Mouse (Mus musculus) cerebellum, postnatal 25 days (tissue): ENCODE results near the gene Ikzf2.

ENCODE experiments used
- DNase-seq, 2 experiments: peaks; one replicate each; pipeline ENCODE4 v3.0.0; 2021; ENCODE audit warnings: mixed read lengths in 2 of 2

Gene Ikzf2

DNA sequence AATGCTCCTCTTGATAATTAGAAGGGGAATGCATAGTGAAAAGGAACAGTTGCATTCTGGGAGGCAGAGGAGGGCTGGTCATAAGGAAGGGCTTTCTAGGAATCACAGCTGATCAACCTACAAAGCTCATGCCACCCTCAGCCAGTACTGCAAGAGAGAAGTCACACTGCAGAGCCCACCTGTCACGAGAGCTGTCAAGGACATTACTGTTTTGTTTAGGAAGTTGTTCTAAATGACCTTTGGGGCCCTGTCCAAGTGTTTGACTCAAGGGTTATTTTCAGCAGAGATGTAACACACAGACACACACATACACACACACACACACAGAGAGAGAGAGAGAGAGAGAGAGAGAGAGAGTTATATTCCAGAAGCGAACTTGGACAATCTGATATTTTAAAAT is 27.3 kb downstream of the Ikzf2 start:
- DNase-seq = no peak

DNA sequence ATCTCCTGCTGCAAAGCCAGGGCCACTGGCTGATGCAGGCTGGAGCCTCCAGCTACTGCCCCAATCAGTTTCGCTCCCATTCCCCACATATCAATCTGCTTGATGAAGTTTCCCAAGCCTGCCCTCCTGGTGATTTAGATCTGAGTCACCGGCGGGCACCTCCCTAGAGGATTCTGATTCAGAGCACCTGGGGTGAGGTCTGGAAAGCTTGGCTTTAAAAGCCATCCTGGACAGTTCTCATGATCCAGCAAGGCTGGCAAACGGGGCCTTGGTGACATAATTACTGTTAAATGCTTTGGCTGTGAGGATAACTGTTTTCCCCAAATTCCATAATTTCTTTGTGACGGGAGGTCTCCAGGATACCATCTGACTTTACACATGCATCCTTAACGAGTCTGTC is 29.0 kb downstream of the Ikzf2 start:
- DNase-seq = no peak

DNA sequence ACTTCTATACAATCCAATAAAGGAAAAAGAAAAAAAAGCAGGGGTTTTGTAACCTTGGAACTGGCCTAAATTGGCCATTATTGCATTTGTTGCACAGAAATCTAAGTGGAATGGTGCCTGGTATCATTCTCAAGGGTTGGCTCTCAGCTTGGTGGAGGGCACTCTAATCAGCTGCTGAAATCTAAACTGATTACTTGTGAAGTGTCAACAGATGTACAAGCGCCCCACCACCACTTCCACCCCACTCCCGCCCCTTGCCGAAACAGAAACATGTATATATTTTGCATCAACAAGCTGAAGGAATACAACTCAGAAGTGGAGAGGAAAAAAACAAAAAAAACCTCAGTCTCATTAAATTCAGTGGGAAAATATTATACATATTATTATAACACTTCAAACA is 29.6 kb downstream of the Ikzf2 start:
- DNase-seq = no peak

DNA sequence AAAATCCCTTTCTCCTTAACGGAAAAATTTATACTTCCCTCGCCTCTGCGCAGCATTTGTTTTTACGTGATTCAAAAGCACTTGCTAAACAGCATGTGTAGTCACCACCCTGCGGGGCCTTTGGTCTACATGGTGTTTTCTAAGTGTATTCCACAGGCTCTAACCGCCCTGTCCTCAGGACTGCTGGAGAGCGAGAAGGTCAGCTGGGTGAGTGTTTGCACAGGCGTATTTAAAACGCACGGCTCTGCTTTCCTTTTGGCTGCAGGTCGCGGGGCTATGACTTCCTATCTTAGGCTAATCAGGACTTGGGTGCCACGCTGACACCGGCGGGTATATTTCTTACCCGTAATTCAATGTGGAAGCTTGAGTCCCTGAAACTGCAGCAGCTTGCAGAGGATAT is 30.1 kb downstream of the Ikzf2 start:
- no peak for DNase-seq

DNA sequence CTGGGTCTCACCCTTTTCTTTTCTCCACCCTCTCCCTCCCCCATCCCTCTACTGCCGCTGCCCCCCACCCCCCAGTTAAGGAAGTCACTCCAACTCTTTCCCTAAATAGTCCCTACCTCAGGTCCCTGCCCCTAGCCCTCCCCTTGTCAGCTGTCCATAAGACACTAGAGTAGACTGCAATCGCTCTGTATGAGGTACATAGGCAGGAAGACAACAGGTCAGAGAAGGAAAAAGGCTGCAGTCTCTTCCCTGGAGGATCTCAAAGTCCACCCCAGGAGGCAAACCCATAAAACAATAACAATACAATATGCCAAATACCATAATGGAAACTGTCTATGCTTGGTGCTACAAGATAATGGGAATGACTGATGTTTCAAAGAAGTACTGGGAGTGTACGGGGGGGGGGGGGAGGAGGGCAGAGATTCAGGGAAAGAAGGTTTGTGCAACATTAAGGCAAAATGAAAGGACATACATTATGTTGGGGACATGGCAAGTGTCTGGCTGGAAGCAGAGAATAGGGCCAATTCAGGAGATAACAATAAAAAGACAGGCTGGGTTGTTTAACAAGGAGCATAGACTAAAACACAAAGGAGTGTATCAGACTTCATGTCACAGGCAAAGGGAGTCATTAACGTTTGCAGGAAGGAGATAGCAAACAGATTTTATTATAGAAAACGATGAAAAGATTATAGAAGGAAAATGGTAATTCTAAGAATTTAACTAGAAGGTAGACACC is 30.8 kb downstream of the Ikzf2 start:
- no peak for DNase-seq

DNA sequence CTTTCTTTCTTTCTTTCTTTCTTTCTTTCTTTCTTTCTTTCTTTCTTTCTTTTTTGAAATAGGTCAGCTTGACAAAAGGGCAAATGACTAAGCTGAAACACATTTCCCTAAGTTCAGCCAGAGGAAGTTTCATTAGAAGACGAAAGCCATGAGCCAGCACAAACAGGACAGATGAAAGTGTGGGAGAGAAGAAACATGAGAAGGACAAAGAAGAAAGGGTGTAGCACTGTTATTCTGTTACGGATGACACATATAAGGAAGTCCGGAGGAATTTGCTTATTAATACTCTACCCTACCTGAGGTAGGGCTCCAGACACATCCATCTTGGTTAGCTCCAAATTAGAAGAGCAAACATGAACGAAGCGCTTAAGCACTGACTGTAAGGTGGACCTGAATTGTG is 31.7 kb downstream of the Ikzf2 start:
- no peak for DNase-seq

DNA sequence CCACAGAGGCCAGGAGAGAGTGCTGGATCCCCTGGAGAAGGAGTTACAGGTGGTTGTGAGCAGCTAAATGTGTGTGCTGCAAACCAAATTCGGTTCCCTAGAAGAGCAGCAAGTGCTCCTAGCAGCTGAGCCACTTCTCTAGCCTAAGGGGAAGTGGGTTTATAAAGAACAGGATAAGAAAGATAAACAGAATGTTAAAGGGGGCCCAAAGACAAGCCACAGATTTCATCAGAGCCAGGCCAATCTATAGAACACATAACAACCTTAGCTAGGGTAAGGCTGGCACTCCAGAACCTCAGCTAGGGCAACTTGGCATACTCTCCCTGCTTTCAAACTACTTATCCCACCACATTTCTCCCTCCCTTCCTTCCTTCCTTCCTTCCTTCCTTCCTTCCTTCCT is 32.1 kb downstream of the Ikzf2 start:
- DNase-seq = no peak

DNA sequence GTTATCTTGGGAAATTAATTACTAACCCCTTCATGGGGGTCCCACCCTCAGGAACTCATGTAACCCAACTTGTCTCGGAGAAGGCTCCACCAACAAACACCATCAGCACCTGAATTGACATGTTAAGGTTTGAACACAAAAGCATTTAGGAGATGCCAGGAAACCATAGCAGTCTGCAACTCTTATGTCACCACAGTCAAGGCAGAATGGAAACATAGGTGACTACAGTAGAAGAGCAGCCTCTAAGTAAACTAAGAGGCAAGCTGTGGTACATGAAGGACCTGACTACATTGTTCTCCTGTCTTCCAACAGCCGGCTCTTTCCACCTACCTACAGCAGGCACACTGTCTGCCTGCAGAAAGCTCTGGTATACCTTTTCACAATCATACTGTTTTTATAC is 33.6 kb downstream of the Ikzf2 start:
- DNase-seq = no peak

DNA sequence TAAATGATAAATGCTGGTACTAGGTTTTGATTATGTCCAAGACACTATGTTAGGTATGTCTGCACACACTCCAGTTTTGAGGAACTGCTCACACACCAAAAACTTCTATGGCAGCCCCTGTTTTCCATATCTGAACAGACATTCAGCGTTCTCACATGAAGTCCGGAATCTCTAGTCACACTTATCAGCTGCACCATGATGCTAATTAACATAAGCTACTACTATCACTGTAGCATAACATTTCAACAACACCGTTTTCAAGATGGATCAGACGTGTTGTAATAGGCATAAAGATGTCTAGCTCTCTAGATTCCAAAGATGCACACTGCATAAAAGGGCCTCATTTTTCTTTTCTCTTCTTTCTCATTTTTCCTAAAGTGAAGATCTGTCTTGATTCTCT is 43.9 kb downstream of the Ikzf2 start:
- no peak for DNase-seq

DNA sequence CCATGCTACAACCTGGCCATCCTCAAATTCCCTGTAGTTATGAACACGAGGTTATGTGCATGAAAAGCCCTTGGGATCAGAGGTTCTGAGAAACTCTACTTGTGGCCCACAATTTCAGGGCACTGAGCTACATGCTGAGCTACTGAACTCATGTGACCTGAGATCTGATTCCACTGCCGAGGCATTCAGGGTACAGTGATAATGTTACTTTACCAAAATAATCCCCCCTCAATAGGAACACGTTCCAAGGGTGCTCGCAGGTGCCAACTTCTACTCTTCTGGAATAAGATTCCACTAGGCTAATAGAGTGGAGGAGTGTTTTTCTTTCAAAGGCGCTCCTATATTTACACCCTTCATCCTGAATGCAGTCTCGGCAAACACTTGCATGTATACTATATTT is 45.1 kb downstream of the Ikzf2 start:
- no peak for DNase-seq

DNA sequence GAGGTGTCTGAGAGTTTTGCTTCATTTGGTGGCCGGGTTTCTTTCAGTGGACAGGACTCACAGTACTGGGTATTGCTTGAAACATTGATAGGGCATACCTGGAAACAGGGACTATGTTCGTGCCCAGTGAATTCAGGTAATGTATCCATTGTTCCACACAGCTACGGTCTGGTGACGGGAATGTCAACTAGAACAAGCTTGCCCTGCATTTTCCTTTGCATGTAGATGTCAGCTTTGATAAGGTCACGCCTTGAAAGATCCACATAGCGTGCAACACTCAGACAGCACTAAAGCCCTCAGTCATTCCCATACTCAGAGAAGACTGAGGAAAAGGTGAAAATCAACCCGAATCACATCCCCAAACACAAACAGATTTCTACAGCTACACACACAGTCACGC is 48.7 kb downstream of the Ikzf2 start:
- DNase-seq = no peak

DNA sequence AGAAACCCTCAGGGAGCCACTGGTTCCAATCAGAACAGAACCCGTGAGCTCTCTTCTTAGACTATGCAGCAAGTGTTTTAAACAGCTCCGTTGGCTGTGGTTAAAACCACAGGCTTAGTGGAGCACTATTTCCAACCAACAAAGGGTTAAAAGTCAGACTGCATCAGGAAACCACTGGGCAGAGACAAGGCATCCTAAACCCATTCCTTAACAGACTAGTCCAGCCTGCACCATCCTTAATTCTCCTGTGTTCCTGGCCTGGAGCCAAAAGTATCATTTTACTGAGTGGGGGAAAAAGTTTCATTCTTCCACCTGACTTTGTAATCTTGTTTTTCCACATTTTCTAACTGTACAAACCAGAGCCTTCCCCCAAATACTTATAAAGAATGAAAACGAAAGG is 49.1 kb downstream of the Ikzf2 start:
- DNase-seq = no peak

DNA sequence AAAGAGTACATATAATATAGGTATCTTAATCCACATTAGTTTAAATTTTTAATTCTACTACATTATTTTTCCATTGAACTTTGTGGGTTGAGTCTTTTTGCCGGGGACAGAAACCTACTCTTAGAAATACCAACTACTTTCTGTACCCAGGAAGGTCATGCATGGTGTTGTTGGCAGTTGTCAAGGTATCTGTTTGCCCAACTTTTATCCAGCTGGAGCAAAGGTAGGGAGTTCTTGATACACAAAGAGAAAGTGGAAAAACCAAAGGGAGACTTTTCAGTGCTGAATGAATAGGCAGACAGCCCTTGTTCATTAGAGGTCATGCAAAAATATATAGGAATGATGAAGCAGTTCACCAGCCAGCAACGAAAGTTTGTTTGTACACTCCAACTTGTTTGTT is 52.8 kb downstream of the Ikzf2 start:
- no peak for DNase-seq

DNA sequence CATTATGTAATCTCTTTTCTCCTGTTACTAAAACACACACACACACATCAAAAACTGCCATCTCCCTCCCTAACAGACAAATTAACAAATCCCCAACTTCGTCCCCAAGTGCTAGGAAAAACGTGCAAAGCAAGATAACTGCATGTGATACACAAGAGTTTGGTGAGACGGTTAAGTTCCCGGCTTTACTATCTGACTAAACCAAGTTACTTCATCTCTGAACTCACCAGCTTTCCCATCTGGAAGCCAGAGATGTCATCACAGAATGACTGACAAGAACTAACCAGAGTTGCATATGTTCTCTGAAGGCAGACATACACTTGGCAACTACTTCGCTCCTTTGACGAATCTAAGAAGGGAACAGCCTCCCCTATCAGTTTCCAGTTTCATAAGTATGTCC is 56.5 kb downstream of the Ikzf2 start:
- DNase-seq = no peak

DNA sequence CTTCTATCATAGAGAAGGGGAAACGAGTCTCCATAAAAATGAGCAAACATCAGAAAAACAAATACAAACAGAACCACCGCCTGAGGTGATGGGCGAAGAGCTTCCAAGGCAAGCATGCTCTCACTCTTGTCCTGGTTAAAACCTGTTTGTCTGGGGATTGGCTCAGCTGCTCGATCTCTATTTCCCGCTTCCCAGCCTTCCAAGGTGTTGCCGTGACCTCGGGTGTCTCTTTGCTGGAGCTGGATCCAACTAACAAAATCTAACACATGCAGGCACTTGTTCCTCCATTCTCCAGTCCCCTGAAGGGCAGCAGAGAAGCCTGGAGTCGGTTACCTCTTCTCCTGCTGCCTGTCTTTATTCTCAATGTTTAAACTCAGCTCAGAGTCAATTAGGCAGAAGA is 57.5 kb downstream of the Ikzf2 start:
- no peak for DNase-seq

DNA sequence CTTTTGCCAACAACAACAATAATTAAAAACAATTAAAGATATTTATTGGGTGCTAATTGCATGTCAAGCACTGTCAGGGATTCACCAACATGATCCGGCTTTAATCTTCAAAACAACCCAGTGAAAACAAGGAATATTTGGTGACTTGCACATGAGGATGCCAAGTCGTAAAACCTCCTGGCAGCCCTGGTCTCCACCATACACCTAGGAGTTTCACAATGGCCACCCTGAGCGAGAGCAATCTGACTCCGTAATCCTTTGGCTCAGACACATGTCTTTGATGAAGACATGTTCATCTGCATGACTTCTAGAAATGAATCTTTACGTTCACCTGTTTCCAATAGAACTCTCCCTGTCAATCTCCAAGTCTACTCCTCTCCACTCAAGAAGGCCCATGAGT is 75.0 kb downstream of the Ikzf2 start:
- no peak for DNase-seq

DNA sequence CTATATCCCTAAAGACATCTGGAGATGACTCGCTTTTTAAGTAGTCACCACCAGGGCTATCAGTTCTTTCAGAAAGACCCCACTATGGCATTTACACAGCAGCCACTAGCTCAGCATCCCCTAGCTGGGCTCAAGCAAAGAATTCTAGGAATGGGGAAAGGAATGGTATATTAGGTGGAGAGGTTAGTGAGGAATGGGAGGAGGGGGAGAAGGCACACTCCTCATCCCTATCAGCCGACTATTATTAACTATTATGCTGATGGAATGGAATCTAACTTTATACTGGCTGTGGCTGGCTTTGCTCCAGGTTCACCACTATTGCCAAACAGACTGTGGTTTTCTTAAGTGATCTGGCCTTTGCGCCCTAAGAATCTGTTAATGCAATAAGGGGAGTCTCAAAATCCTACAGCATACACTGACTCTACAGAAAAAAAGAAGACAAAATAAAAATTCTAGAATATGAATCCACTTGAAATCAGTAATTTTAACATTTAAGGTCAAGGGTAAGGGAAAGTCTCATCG is 75.8 kb downstream of the Ikzf2 start:
- DNase-seq = no peak

DNA sequence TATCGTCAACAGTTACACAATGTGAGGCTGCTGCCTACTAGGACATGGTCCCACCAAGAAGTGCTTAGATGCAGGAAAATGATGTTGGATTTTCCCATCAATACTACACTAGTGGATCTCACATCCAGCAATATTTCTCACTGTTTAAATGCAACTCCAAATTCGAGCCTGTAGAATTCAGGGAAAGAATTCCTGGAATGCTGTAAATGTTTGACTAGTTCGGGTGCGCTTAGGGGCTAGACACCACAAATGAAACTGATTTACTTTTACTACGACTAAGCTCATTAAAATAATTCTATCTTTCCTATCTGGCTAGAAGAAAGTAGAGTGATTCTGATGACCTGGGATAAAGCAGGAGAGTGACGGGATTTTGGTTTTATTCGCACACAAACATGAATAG is 76.3 kb downstream of the Ikzf2 start:
- no peak for DNase-seq

DNA sequence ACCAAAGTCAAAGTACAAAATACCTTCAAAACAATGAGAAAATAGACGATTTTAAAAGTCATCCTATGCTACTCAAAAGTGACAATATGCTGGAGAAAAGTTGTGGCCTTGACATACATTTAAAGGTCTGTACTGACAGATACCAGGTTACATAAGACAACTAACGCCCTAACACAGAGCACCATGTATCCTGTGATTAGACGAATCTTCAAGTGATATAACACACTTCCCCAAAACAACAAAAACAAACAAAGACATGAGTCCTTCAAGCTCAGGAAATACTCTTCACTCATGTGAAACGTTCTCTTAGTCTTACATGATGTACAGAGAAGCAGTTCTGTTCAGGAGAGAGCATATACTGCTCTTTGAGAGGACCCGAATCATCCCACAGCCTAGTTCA is 78.2 kb downstream of the Ikzf2 start:
- no peak for DNase-seq

DNA sequence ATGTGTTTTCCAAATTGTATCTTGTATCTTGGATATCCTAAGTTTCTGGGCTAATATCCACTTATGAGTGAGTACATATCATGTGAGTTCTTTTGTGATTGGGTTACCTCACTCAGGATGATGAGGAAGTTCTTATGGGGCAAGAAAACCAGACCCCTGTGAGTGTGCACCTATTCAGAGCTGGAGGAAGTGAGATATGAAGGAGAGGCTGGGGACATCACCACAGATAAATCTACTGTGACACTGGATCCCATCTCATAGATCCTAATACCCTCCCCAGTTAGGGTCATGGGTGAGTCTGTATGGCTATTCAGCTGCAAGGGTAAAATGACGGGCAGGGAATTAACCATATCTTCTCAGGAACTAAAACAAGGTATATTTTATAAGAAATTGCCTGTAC is 80.2 kb downstream of the Ikzf2 start:
- no peak for DNase-seq

DNA sequence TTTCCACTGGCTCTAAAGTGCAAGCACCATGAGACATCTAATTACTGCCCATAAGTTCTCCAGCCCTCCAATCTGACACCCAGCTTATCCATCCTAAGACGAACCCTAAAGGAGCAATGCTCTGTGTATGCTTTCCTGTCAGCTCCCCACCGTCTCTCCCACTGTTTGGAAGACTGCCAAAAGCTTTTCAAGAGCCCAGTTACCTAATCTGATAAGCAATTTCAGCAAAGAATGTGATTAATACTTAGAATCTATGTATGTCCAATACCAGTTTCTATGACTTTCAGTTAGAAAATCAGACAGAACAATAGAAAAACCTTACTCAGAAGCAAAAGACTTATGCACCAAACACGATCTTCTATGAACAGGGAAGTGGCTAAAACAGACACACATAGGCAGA is 82.8 kb downstream of the Ikzf2 start:
- DNase-seq = no peak

DNA sequence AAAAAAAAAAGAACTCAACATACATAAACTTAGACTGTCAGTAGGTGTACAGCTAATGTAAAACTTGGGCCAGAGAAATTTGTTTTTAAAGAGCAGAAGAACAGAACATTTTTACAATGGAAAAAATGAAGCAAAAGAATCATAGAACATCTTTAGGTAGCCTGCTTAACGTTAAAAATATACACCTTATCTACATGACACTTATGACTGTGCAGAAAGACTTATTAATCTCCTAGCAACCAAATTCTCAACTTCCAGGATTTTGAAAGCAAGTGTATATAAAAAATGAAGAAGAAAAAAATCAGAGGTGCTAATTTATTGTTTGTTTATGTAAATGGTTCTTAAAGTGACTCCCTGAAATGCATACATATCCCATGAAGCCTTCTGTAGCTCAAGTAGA is 86.1 kb downstream of the Ikzf2 start:
- DNase-seq = no peak

DNA sequence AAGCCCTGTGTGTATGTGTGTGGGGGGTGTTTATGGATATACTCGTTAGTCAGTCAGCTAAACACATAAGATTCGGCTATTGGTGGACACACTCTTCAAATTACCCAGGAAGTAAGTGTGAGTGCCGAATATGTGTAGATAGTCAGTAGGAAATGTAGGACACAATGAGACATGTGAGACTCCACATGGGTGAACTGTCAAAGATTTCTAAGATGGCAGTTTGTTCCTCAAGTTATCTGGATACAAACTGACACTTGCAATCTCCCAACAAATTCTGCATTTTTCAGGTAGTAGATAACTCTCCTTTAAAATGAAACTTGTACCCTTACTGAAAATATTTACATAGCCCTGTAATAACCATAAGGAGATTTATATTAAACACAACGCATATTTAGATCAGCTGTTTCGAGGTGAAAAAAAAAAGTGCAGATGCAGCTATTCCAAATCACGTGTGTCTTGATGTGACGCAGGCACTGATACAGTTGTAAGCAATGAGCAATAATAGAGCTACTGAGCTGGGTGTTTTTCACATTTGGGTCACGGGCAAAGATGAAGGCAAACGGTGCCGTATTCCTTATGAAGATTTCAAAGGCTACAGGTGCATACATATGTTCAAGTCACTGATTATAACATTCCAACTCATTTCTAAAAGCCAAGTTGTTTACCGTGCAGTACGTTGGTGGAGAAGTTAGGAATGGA is 87.8 kb downstream of the Ikzf2 start:
- DNase-seq = no peak

DNA sequence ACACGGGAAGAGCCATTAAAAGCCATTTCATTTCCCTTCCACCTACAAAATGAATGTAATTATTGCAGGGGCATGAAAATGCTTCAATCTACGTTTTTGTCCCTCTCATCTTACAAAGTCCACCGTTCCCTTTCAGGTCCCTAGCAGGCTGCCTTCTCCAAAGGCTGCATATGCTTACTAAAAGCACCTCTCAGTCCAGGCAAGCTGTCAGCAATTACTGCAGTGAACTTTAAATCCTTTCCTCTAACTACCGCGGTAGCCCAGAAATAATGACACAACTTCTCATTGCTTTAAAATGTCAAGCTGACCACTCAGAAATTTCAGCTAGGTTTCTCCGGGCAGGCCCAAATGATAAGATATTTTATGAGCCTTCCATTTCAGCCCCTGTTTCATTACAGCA is 95.2 kb downstream of the Ikzf2 start:
- peak in 1 of 2 experiments; percentile 11 for DNase-seq

DNA sequence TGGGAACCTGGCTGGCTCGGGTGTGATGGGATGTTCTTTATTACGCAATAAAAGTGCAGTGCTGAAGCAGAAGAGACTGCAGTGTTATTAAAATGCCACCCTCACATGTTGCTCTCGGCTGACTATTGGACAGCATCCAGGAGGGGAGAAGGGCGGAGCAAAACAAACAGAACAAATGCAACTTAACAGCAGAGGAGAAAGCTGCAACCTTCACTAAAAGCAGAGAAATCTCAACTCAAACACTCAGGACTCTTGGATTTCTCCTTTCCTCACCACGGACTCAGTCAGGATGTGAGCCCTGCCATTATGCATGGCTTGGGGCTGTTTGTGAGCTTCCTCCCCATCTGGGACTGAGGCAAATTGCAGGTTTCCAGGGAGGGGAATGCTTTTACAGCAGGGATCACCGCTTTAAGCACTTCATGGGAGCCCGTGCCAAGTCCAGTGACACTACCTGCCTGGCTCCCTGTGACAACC is 95.7 kb downstream of the Ikzf2 start:
- DNase-seq = peak; percentile 36 to 61
